Mouse (Mus musculus) lung, embryonic 16.5 days (tissue): Measurements from ENCODE around the gene Olfr810. TPM values are rescaled to one million over a fixed set of nuclear protein-coding genes. Genes with fewer than 3 reads are reported as not detected.

ENCODE experiments used
- ATAC-seq: fragments of 200-750 bp; cut with Nextera tagmentation; 2 replicates; pipeline ENCODE4 v1.8.0; 2017; ENCODE audit warnings: low read depth, mild to moderate bottlenecking, moderate library complexity
- H3K27ac ChIP-seq: fragments of 300-500 bp; sonication (generic); 2 replicates; pipeline ENCODE4 v1.5.1; 2014; ENCODE audit warnings: mild to moderate bottlenecking, control low read depth, low read length
- H3K27me3 ChIP-seq: fragments of 300-500 bp; sonication (generic); 2 replicates; pipeline ENCODE4 v1.6.1; 2014; ENCODE audit warnings: low read depth, low read length, mixed read lengths; ENCODE audit not compliant: control insufficient read depth, insufficient read depth
- H3K36me3 ChIP-seq: fragments of 300-500 bp; sonication (generic); 2 replicates; pipeline ENCODE4 v1.6.1; 2014; ENCODE audit warnings: low read length; ENCODE audit not compliant: control insufficient read depth, insufficient read depth
- H3K4me1 ChIP-seq: fragments of 300-500 bp; sonication (generic); replicated peaks from 2 replicates; pipeline ENCODE4 v1.6.1; 2014; ENCODE audit warnings: low read length, mixed read lengths; ENCODE audit not compliant: control insufficient read depth, insufficient read depth
- H3K4me2 ChIP-seq: fragments of 300-500 bp; sonication (generic); 2 replicates; pipeline ENCODE4 v1.6.1; 2014; ENCODE audit warnings: low read depth, low read length, control low read depth
- H3K4me3 ChIP-seq: fragments of 300-500 bp; sonication (generic); 2 replicates; pipeline ENCODE4 v1.5.1; 2014; ENCODE audit warnings: mild to moderate bottlenecking, low read length, control low read depth
- H3K9ac ChIP-seq: fragments of 300-500 bp; sonication (generic); 2 replicates; pipeline ENCODE4 v1.6.1; 2014; ENCODE audit warnings: low read length, control low read depth
- H3K9me3 ChIP-seq: fragments of 300-500 bp; sonication (generic); 2 replicates; pipeline ENCODE4 v1.6.1; 2016; ENCODE audit warnings: low read length; ENCODE audit not compliant: control insufficient read depth
- WGBS: fragments of 180-500 bp; shearing (Covaris S2); extraction: QIAGEN DNeasy Blood & Tissue Kit; methylation state at CpG from one replicate; pipeline ENCODE4 v1.1.7; 2014; 5-methylcytosine and 5-hydroxymethylcytosine counted together
- polyA plus RNA-seq: library from polyadenylated mRNA; unstranded; fragments of >200 nt; fragmentation: Nextera tagmentation; extraction: Ambion mirVana; gene quantifications from 2 replicates; pipeline ENCODE4 v1.2.1, GENCODE M21; 2015

The Olfr810 gene
- not detected in 2 replicates for polyA plus RNA-seq

GRCm38 (mm10) chr10:129794817-129795216 is at the start of gene Olfr810:
Gene Olfr810, minus strand, starts transcription at chr10:129794917.
- H3K27me3 ChIP-seq = no peaks in the 10 kb centered on the region
- no peaks in the 10 kb centered on the region for H3K36me3 ChIP-seq
- no peak within 1 kb of the TSS for H3K9ac ChIP-seq
- no peak within 1 kb of the TSS for H3K4me2 ChIP-seq
- no peak for ATAC-seq
- H3K27ac ChIP-seq = no peak within 1 kb of the TSS
- H3K4me3 ChIP-seq = no peak within 1 kb of the TSS
- H3K4me1 ChIP-seq = no peaks in the 10 kb centered on the region
- no peaks in the 10 kb centered on the region for H3K9me3 ChIP-seq

GRCm38 (mm10) chr10:129804296-129804695 is 9.6 kb upstream of the Olfr810 start, which contains the start of gene Olfr811:
Gene Olfr811, minus strand, starts transcription at chr10:129804396.
- Histone ChIP-seq H3K4me2 (no peak within 1 kb of the TSS), H3K9me3 (no peaks in the 10 kb centered on the region), H3K4me1 (no peaks in the 10 kb centered on the region), H3K9ac (no peak within 1 kb of the TSS), H3K36me3 (no peaks in the 10 kb centered on the region), H3K4me3 (no peak within 1 kb of the TSS), H3K27me3 (no peaks in the 10 kb centered on the region), H3K27ac (no peak within 1 kb of the TSS)
- ATAC-seq = no peak
- 80% methylated on average over 4 of the region's 4 CpGs for WGBS

- no peaks in the 10 kb centered on the region for H3K27me3 ChIP-seq
- H3K9ac ChIP-seq = no peak overlapping the region
- H3K4me3 ChIP-seq = no peak overlapping the region
- H3K9me3 ChIP-seq = no peaks in the 10 kb centered on the region
- no peaks in the 10 kb centered on the region for H3K36me3 ChIP-seq
- no peak for ATAC-seq
- no peak overlapping the region for H3K27ac ChIP-seq
- no peak overlapping the region for H3K4me2 ChIP-seq
- no peaks in the 10 kb centered on the region for H3K4me1 ChIP-seq
Measured at GRCm38 (mm10) chr10:129778123-129778522, 16.6 kb downstream of the Olfr810 start.

- Histone ChIP-seq H3K36me3 (no peaks in the 10 kb centered on the region), H3K4me3 (no peak within 1 kb of the TSS), H3K4me1 (no peaks in the 10 kb centered on the region), H3K27ac (no peak within 1 kb of the TSS), H3K4me2 (no peak within 1 kb of the TSS), H3K27me3 (no peaks in the 10 kb centered on the region), H3K9ac (no peak within 1 kb of the TSS), H3K9me3 (no peaks in the 10 kb centered on the region)
- no peak for ATAC-seq
Measured at GRCm38 (mm10) chr10:129774338-129774737, 20.4 kb downstream of the Olfr810 start, which contains the start of gene Olfr809. Gene Olfr809, plus strand, starts transcription at chr10:129774638.

GRCm38 (mm10) chr10:129765182-129765581 is 29.5 kb downstream of the Olfr810 start, which contains the start of gene Olfr808:
Gene Olfr808, plus strand, starts transcription at chr10:129765482.
- no peak for ATAC-seq
- WGBS = 80% methylated on average over 1 of the region's 1 CpGs
- Histone ChIP-seq H3K4me1 (no peaks in the 10 kb centered on the region), H3K9ac (no peak within 1 kb of the TSS), H3K4me3 (no peak within 1 kb of the TSS), H3K9me3 (no peaks in the 10 kb centered on the region), H3K27ac (no peak within 1 kb of the TSS), H3K36me3 (no peaks in the 10 kb centered on the region), H3K4me2 (no peak within 1 kb of the TSS), H3K27me3 (no peaks in the 10 kb centered on the region)

GRCm38 (mm10) chr10:129757693-129758092 is 37.0 kb downstream of the Olfr810 start, which contains the start of gene Olfr807:
Gene Olfr807, minus strand, starts transcription at chr10:129757793.
- Histone ChIP-seq H3K9me3 (no peaks in the 10 kb centered on the region), H3K4me2 (no peak within 1 kb of the TSS), H3K4me1 (no peaks in the 10 kb centered on the region), H3K4me3 (no peak within 1 kb of the TSS), H3K9ac (no peak within 1 kb of the TSS), H3K27ac (no peak within 1 kb of the TSS), H3K27me3 (no peaks in the 10 kb centered on the region), H3K36me3 (no peaks in the 10 kb centered on the region)
- ATAC-seq = no peak
- 77% methylated on average over 1 of the region's 1 CpGs for WGBS

- ATAC-seq = no peak
- H3K36me3 ChIP-seq = no peaks in the 10 kb centered on the region
- H3K9ac ChIP-seq = no peak within 1 kb of the TSS
- H3K4me2 ChIP-seq = no peak within 1 kb of the TSS
- no peak within 1 kb of the TSS for H3K27ac ChIP-seq
- no peaks in the 10 kb centered on the region for H3K27me3 ChIP-seq
- H3K4me3 ChIP-seq = no peak within 1 kb of the TSS
- H3K4me1 ChIP-seq = no peaks in the 10 kb centered on the region
- no peaks in the 10 kb centered on the region for H3K9me3 ChIP-seq
Measured at GRCm38 (mm10) chr10:129741821-129742220, 52.9 kb downstream of the Olfr810 start, which contains the start of gene Olfr806. Gene Olfr806, minus strand, starts transcription at chr10:129741921.

Other genes starting within 250 kb of the Olfr810 start
- gene Olfr794, start 227.3 kb downstream of the Olfr810 start, polyA plus RNA-seq = not detected in 2 replicates
- gene Olfr796, start 182.3 kb downstream of the Olfr810 start, polyA plus RNA-seq = not detected in 2 replicates
- not detected in 2 replicates for gene Olfr798, start 167.0 kb downstream of the Olfr810 start, polyA plus RNA-seq
- gene Olfr799, start 157.4 kb downstream of the Olfr810 start, polyA plus RNA-seq = not detected in 2 replicates
- not detected in 2 replicates for gene Olfr800, start 137.2 kb downstream of the Olfr810 start, polyA plus RNA-seq
- not detected in 2 replicates for gene Olfr801, start 121.1 kb downstream of the Olfr810 start, polyA plus RNA-seq
- gene Olfr802, start 106.7 kb downstream of the Olfr810 start, polyA plus RNA-seq = not detected in 2 replicates
- gene Olfr803, start 100.6 kb downstream of the Olfr810 start, polyA plus RNA-seq = not detected in 2 replicates
- not detected in 2 replicates for gene Olfr804, start 91.7 kb downstream of the Olfr810 start, polyA plus RNA-seq
- gene Olfr805, start 65.5 kb downstream of the Olfr810 start, polyA plus RNA-seq = not detected in 2 replicates
- not detected in 2 replicates for gene Olfr806, start 53.0 kb downstream of the Olfr810 start, polyA plus RNA-seq
- gene Olfr807, start 37.1 kb downstream of the Olfr810 start, polyA plus RNA-seq = not detected in 2 replicates
- not detected in 2 replicates for gene Olfr808, start 29.4 kb downstream of the Olfr810 start, polyA plus RNA-seq
- not detected in 2 replicates for gene Olfr809, start 20.3 kb downstream of the Olfr810 start, polyA plus RNA-seq
- not detected in 2 replicates for gene Olfr811, start 9.5 kb upstream of the Olfr810 start, polyA plus RNA-seq
- gene Olfr812, start 51.2 kb upstream of the Olfr810 start, polyA plus RNA-seq = not detected in 2 replicates
- gene Olfr813, start 60.5 kb upstream of the Olfr810 start, polyA plus RNA-seq = not detected in 2 replicates
- gene Olfr814, start 84.9 kb upstream of the Olfr810 start, polyA plus RNA-seq = not detected in 2 replicates
- not detected in 2 replicates for gene Olfr815, start 111.0 kb upstream of the Olfr810 start, polyA plus RNA-seq
- gene Olfr816, start 120.7 kb upstream of the Olfr810 start, polyA plus RNA-seq = not detected in 2 replicates
- gene Olfr818, start 154.2 kb upstream of the Olfr810 start, polyA plus RNA-seq = not detected in 2 replicates
- gene Olfr819, start 172.3 kb upstream of the Olfr810 start, polyA plus RNA-seq = not detected in 2 replicates
- gene Olfr247, start 181.2 kb upstream of the Olfr810 start, polyA plus RNA-seq = not detected in 2 replicates
- not detected in 2 replicates for gene Gm10310, start 190.1 kb upstream of the Olfr810 start, polyA plus RNA-seq
- not detected in 2 replicates for gene Olfr820, start 217.7 kb upstream of the Olfr810 start, polyA plus RNA-seq
- gene Olfr821, start 235.4 kb upstream of the Olfr810 start, polyA plus RNA-seq = not detected in 2 replicates